Mouse (Mus musculus): ENCODE results near the gene Tmem256.
"Not testable (repeated sequence)": the region's sequence is repeated elsewhere in the genome, so short reads cannot be mapped to it uniquely, and the experiment has no call there.

The Tmem256 gene

DNA sequence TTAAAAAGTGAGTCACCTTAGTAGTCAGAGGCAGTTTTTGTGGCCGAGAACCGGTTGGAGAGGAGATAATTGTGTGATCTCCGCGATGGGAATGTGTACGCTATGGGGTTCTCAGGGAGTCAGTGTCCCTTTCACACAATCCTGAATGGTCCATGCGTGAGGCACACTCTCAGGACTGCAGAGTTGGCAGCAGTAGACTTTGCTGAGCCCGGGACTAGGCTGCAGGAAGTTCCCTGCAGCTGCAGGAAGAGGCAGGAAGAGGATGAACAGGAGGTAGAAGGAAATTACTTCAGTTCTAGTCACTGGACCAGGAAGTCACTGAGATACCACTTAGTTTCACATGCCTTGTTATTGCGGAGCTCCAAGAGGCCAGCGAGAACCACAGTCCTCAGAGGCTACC, 10.8 kb downstream of the Tmem256 start:
- intact Hi-C loops (cut with DNase I) = no loop called here

DNA sequence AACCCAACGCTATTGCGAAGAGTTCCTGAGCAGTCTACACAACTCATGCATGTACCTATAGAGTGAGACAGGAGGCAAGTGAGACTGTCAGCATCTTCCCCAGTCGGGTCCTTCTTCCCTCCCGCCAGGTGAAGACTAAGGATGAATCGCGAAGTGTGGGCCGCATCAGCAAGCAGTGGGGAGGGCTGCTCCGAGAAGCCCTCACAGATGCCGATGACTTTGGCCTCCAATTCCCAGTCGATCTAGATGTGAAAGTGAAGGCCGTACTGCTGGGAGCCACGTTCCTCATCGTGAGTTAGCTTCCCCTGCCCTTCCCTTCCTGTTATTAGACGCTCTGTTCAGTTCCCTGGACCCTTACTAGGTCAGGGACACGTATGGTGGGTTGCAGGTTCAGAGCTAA, 11.6 kb downstream of the Tmem256 start:
- intact Hi-C loops (cut with DNase I) = no loop called here

DNA sequence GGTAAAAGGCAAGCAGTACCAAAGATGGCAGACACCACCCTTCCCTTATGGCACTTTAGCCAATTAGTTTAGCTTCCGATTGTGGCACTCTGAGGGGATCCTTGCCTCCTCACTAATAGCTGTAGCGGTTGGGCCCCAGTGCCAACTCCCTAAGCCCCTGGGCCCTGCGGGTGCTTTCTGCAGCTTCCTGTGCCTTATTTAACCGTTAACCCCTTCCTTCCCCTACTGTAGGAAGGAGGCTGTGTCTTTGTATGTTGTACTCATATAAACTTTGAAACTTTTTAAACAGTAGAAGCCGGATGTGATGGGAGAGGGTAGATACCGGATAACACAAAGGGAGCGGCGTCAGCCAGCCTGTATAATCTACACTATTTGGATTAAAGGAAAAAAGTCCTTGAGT, 12.4 kb downstream of the Tmem256 start:
- intact Hi-C loops (cut with DNase I) = no loop called here

DNA sequence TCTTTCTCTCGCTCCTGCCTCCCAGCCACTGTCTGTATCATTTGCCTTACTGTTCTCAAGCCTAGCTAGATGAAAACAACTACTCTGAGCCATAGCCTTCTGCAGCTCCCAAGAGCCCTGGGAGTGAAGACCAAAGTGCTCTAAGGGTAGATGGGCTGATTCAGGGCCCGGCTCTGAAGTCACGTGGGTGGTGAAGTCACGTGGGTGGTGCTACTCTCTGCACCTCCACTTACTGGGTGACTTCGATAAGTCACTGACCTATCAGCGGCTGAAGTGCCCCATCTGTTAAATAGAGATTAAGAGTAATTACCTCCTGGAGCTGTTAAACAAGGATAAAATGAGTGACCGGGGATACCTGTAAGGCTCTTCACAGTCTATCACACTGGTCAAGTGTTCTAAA, 15.7 kb downstream of the Tmem256 start:
- intact Hi-C loops (cut with DNase I) = no loop called here

DNA sequence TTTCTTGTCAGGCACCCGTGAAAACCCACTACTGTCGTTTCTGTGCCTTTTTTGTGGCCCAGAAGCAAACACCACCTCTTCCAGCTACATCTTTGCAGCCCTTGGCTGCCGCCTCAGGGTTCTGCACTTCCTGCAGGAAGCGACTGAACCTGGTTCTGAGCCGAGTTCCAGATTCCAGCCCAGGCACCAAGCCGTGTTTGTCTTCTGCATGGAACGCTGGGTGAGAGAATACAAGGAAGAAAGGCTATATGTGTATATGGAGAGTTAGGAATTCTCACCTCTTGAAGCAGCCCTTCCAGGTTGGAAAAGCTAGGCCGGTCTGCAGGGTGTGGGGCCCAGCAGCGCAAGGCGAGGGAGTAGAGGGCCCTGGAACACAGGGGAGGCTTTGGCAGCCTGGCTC, 16.4 kb downstream of the Tmem256 start:
- intact Hi-C loops (cut with DNase I) = no loop called here

DNA sequence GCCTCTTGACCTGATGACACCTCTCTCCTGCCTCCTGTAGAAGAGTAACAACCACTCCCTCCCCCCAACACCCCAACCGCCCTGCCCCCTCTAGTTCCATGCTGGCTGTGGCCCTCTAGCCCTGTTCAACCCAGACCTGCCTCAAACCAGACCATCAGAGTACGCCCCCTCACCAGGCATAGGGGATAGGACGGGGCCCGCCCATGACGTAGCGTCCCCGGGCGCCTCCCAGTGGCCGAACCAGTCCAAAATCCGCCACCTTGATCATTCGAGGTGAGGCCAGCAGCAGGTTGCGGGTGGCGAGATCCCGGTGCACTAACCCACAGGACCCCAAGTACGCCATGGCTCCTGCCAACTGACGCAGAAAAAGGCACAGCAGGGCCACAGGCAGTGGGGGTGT, 17.0 kb downstream of the Tmem256 start:
- intact Hi-C loops (cut with DNase I) = no loop called here

DNA sequence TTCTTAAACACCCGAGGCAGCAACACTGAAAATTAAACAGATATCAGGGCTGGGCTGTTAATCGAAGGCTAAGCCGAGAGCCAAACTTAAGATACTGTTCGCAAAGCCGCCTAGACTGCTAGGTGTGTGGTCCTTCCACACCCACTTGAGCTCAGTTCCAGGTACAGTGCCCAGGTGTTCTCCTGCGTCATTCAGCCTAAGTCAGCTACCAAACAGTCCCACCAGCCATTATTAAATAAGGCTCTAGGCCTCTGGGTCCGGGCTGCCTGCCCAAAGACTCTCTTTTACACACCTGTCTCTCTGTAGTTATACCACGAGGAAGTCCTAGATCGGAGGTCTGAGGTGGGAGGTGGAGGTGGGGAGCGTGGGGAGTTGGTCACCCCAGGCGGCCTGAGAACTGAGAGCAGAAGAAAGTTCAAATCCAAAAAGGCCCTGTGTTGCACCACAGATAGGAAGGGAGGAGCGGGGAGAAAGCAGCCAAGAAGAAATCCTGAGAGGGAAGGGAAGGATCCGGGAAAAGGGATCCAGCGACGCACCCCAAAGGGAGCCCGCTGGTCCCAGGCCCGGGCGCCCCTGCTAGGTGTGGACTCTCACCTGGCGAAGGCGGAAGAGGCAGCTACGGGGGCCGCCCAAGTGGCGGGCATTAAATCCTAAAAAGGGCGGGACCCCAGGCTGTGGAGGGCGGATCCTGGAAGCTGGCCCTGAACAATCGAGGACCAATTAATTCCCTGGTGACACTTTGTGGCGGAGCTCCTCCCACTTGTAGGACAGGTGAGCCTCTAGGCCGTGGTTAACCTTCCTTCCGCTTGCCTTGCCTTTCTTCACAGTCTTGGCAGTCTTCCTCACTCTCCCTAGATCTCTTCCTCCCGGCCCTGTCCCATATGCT, 20.0 kb downstream of the Tmem256 start, which contains the start of gene Tnk1:
Tnk1 (minus strand) TSS at position 618 of the 886 bp plus-strand sequence.
- intact Hi-C loops (cut with DNase I) = no loop called here

DNA sequence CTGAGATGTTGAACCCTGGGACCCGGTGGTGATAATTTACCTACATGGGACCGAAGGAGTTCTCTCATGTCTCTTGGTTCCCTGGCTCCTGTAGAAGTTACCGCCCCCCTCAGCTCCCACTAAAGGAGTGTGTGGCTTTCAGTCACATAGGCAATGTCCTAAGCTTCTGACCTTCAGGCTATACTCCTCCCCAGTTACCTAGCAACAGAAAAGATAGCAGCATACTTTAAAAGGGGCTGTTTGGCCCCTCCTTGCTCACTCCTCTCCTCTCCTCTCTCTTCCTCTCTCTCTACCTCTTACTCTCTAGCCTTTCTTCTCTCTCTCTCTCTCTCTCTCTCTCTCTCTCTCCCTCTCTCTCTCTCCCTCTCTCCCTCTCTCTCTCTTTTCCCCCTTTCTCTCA, 25.4 kb downstream of the Tmem256 start:
- intact Hi-C loops (cut with DNase I) = not testable (repeated sequence)

DNA sequence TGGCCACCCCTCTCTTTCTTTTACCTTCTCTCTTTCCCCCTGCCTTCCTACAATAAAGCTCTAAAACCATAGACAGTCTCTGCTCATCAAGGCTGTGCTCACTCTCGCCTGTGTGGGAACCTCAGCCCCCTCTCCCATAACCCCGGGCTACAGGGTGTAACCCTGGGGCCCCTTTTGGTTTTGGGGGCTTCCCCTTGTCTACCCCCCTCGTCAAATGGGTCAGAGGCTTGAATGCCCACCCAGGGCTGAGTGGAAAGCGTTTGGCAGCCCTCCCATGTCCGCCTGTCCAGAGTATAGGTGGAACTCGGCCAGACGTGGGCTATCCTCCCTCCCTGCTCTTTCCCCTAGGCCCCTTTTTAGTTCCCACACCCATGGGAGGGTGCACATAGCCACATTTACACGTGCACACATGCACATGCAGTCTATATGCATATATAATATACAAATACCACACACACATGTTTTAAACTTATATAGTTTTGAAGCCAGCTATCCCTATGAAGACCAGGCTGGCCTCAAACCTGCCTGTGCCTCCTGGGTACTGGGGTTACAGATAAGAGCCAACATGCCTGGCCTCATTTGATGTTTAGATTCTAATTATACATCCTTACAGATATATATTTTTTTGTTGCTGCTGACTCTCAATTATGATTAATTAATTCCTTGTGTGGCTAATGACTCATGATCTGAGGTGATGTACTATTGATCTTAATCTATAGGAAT, 26.0 kb downstream of the Tmem256 start:
- intact Hi-C loops (cut with DNase I) = no loop called here

DNA sequence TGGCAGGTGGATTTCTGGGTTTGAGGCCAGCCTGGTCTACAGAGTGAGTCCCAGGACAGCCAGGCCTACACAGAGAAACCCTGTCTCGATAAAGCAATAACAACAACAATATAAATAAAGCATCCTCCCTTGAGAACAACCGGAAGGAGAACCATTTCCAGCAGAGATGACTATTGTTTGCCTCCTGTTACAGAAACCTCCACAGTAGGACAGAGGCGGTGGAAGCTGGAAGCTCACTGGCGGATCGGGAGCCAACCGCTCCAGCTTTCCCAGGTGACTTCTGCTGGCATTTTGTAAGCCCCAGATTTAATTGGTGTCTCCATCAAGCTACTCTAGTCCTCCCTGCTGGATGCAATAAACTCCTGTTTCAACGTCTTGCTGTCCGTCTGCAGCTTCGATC, 27.2 kb downstream of the Tmem256 start:
- intact Hi-C loops (cut with DNase I) = no loop called here

DNA sequence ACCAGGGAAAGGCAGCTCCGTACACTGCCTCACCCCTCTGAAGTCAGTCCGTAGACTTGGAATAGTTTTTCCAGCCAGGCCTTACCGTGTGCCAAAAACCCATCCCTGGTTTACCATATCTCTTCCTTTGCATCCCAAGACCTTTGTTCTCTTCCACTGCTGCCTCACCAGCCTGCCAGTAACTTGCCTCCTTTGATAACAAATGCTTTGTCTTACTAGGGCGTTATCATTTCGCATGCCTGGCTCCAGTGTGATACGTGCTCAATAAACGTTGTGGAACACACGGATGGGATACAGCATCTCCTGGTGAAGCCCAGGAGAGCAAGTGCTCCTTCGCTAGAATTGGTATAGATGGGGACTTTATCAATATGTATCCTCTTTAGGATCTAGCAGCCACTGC, 29.0 kb downstream of the Tmem256 start:
- intact Hi-C loops (cut with DNase I) = no loop called here

DNA sequence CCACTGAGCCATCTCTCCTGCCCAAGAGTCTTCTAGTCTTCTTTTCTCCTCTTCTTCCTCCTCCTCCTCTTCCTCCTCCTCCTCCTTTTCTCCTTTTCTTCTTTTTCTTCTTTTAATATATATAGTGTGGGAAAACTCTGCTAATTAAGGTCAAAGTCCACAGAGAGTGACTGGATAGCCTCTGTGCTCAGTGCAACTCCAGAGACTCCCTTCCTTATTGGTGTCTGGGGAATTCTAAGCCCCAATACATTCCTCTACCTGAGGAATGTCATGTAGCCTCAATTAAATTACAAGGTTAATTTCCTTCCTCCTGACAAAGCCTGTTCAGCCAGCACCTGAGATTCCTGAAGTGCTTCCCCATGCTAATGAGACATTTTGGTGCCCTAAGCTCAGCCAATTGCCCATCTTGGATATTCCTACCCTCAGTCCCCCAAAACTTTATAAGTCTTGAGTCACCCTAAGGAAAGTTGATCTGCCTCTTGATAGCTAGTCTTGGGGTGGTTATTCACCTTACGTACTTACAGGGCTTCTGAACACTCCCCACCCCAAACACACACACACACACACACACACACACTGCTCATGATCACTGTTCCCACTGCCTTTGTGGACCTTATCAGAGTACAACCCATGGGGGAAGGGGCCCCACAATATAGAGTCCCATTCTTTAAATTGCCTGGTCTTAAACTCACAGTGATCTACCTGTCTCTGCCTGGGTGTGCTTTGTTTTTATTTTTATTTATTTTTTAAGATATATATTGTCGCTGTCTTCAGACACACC, 32.2 kb downstream of the Tmem256 start:
- intact Hi-C loops (cut with DNase I) = no loop called here

DNA sequence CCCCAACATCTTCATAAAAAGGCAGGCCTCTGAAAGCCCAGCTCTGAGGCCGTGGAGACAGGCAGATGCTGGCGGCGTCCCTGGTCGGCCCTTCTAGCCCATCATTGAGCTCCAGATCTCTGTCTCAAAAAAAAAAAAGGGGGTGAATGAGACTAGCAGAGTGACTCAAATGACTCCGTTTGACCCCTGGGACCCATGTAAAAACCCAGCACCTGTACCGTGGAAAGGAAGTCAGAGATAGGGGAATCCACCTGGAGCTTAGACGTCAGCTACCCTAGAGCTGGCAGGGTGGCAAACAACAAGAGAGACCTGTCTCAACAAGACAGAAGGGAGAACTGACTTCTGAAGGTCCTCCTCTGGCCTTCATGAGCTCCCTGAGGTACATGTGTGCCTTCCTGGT, 33.5 kb downstream of the Tmem256 start:
- intact Hi-C loops (cut with DNase I) = no loop called here

DNA sequence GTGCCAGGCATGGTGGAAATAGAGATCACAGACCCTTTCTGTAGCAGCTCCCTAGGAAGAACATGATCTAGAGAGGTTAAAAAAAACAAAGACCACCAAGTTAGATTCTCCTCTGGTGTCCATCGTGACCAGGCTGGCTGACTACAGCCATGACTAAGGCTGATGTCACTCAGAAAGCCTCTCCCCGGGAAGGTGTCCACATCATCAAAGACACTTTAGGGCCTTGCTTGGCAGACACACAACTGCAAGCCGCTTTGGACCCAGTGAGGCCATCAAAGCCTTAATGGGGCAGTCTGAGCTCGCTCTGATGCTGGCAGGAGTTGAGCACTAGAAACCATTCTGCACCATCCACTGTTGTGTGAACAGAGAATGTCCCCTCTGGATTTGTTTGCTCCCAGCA, 34.1 kb downstream of the Tmem256 start:
- intact Hi-C loops (cut with DNase I) = no loop called here

DNA sequence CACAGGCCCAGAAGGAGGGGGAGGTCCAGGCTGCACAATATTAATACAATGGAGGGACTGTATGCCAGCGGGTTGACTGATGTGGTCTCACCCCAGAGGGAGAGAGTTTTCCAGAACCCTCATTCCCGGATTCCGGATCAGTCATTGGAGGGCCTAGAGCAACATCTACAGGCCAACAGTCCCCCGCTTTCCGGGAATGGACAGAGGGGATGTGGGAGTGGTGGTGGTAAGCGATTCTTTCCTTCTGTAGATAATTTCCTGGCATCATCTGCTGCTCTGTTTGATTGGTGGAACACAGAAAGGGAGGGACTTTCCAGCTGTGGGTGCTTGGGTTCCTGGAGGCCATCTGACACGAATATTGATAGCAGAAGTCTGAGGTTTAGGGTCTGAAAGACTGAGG, 37.9 kb downstream of the Tmem256 start:
- intact Hi-C loops (cut with DNase I) = loop anchor here (5.0 kb wide), 2 partner anchors 69 to 109 kb away; partner anchors contain the start of genes Tmem102 and Zbtb4

DNA sequence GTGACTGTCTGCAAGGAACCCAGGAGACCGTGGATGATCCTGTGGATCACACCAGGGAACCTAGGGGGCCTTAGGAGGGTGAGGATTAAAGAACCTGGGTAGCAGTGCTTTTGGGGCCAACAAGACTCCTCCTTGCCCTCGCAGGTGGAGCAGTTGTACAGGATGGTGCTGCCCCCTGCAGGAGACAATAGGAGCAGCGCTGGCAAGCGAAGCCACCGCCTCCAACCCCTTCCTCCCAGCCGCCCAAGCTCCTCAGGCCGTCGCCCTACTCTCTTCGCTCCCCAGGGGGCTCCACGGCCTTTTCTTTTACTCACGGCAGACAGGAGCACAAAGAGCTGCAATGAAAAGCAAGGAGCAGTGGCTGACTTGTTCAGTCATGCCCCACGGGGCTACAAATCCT, 38.6 kb downstream of the Tmem256 start:
- intact Hi-C loops (cut with DNase I) = loop anchor here (5.0 kb wide), 2 partner anchors 70 to 110 kb away; partner anchors contain the start of genes Tmem102 and Zbtb4

DNA sequence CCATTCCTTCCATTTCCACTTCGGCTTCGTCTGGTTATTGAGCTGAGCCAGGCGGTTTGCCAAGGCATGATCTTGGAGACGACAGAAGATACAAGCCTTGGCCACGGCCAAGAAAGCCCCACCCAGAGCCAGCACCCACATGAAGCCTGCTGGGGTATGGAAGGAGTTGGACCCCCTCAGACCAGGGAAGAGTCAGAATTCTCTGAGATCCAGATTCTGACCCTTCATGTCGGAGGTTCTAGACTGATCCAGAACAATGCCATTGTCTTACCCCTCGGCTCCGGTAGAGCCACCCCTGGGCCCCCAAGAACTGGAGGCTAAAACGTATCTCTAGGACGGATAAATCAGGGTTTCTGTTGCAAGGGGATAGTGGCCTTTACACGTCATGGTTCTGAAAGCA, 39.6 kb downstream of the Tmem256 start, which contains the start of gene Tmem95:
Tmem95 (minus strand) TSS at position 141 of the 400 bp plus-strand sequence.
- intact Hi-C loops (cut with DNase I) = loop anchor here (5.0 kb wide), 2 partner anchors 71 to 111 kb away; partner anchors contain the start of genes Tmem102 and Zbtb4

DNA sequence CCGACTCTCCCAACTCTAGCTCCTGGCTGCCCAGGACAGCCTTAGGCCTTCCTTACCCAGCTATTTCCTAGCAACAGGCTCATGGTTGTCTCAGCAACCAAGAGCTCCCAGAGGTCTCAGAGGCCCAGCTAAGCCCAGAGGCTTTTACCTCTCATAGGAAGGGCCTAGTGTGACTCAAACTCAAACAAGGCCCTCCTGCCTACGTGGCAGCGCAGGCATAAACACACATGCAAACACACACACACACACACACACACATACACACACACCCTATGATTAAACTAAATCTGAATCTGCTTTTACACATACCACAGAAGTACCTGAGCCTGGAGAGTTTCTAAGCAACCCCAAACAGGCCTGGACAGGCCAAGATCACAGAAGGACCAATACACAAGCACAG, 40.1 kb downstream of the Tmem256 start:
- intact Hi-C loops (cut with DNase I) = loop anchor here (5.0 kb wide), 2 partner anchors 71 to 111 kb away; partner anchors contain the start of genes Tmem102 and Zbtb4

DNA sequence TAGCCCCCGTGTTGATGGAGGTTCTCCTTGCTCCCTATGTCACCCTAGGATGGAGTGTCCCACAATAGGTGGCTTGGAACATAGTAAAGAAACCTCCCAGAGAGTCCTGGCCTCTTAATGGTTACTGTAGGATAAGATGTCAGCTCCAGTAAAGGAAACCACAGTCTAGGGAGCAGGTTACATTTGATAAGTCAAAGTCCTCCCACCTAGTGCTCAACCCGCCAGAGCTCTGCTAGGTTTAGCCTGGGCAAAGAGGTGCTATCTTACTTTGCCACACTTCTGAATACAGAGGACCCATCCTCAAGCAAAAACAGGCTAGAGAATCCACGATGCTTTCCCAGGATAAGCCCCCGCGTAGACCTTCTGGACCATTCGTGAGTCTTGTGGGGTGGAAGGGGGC, 40.6 kb downstream of the Tmem256 start:
- intact Hi-C loops (cut with DNase I) = loop anchor here (5.0 kb wide), 2 partner anchors 72 to 112 kb away; partner anchors contain the start of genes Tmem102 and Zbtb4

DNA sequence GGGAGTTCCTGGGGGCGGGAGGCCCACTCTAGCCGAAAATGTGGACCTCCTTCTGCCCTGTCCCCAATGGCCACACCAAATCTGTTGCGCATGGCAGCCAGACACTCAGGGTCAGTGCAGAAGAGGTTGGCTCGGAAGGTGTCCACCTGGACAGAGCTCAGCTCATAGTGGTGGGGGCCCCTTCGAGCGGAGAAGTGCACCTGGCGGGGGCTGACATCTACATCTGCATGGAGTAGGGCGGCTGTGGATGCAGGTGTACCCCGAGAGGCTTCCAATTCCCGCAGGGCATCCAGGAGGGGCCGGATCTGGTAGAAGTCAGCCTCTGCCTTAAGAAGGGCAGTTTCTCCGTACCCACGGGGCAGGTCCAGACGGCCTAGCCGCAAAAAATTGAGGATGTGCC, 41.4 kb downstream of the Tmem256 start:
- intact Hi-C loops (cut with DNase I) = loop anchor here (5.0 kb wide), 2 partner anchors 72 to 112 kb away; partner anchors contain the start of genes Tmem102 and Zbtb4

DNA sequence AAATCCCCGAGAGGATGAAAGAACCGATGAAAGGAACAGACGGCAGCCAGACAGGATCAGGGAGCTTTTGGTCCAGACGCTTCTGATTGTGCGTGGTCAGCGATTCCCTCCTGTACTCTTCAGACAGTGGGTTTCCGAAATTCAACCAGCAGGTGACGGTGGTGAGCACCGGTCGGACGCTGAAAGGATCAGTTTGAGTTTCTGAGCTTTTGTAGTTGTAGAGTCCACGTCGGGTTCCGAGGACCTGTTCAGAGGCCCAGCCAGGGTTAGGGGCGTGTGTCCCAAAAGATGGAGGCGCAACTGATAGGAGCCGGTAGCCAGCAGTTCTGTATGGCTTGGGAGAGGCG, 42.2 kb downstream of the Tmem256 start:
- intact Hi-C loops (cut with DNase I) = no loop called here

Data from adrenal gland (tissue).